Comparison of ENCODE assay signal across 23 mouse cellular contexts in the genomic region with DNA sequence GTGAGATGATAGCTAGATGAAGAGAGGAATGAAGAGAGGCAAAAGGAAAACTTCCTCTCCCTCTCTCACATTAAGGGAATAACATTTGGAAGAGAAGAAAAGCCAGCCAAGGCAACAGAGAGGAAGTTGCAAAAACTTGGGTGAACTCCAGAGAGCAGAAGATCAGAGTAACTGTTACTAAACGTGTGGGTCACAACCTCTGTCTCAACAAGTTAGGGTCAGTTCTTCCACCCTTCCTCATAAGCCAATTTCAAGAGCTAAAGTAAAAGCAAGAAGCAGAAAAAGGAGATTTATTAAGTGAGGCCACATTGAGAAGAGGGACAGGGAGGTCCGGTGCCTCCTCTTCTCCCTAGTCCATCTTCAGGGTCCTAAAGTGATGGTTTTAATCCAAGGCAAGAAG. TPM values are rescaled to one million over a fixed set of nuclear protein-coding genes. Genes with fewer than 3 reads are reported as not detected.
DNase-seq lines count a peak whose midpoint lies in the region; ATAC-seq and TF ChIP-seq lines count a peak whose summit lies in the region.
"Had no signal": no experiment of that assay in that cellular context is flagged by ENCODE, and none has a peak within 500 bp of the region (broad histone marks: within the 10 kb centered on the region; RNA-seq: fewer than 3 reads in every experiment).

No protein-coding gene starts in this region.

- TF ChIP-seq CTCF in kidney, adult 2 months (conservative IDR thresholded peaks at IDR 0.05; ENCODE audit: insufficient read depth, insufficient read length, low read depth, low read length), result no peak

- peak; percentile 77; the same call in 1 of the 2 replicates for ATAC-seq in lung, embryonic 15.5 days (ENCODE audit: borderline replicate concordance, extremely low read depth, low FRiP score, low TSS enrichment)
- no peak for ATAC-seq in monocyte, adult 5-6 weeks (replicated peaks; ENCODE audit: insufficient number of reproducible peaks, low FRiP score, low TSS enrichment, poor library complexity, severe bottlenecking)
- ATAC-seq: CD4-positive, CD25-positive, alpha-beta regulatory T cell, adult 4 months; forebrain, embryonic 15.5 days had no signal

- no peaks in the 10 kb centered on the region for H3K9me3 ChIP-seq in lung, embryonic 15.5 days
- H3K9me3 ChIP-seq: embryonic facial prominence, embryonic 12.5 days; forebrain, embryonic 15.5 days; G1E; heart, embryonic 15.5 days; hindbrain, embryonic 13.5 days had no signal

- no peak for TF ChIP-seq POLR2A in kidney, adult 2 months (IDR thresholded peaks at IDR 0.05; ENCODE audit: low read depth, low read length)

- DNase-seq in kidney, adult 2 months, result peak; percentile 46
- DNase-seq in kidney, postnatal 4 days, result no peak
- DNase-seq in lung, postnatal 4 days, result no peak
- DNase-seq in lung, postnatal 36 days, result peak; percentile 65
- DNase-seq in spleen, adult 18-20 months, result no peak
- DNase-seq: adrenal gland, postnatal 10 days; B cell, adult 2 months; cerebellum, adult 11 months; cerebellum, adult 9-10 months; cerebellum, postnatal 25 days; heart, adult 2 months; heart, postnatal 14 days had no signal

- WGBS in kidney, adult 2 months, result 55% methylated on average over 2 of the region's 2 CpGs
- 32% methylated on average over 2 of the region's 2 CpGs for WGBS in lung, embryonic 15.5 days

- H3K4me1 ChIP-seq in kidney, adult 2 months (ENCODE audit: control insufficient read depth, insufficient read depth, low read length), result no peaks in the 10 kb centered on the region
- 0 out of 2 replicates have a peak, but pooled peaks cover 3% of the 10 kb centered on the region for H3K4me1 ChIP-seq in lung, embryonic 15.5 days
- H3K4me1 ChIP-seq: embryonic facial prominence, embryonic 12.5 days; forebrain, embryonic 15.5 days; heart, embryonic 15.5 days; hindbrain, embryonic 13.5 days had no signal

- H3K27ac ChIP-seq in kidney, adult 2 months (ENCODE audit: insufficient read depth, low read depth, low read length), result no peak overlapping the region
- H3K27ac ChIP-seq in lung, embryonic 15.5 days, result peak overlapping the region; percentile 32
- H3K27ac ChIP-seq: embryonic facial prominence, embryonic 12.5 days; forebrain, embryonic 15.5 days; heart, adult 2 months; heart, embryonic 15.5 days; hindbrain, embryonic 13.5 days had no signal

- H3K9ac ChIP-seq in lung, embryonic 15.5 days, result no peak overlapping the region
- H3K9ac ChIP-seq: embryonic facial prominence, embryonic 12.5 days; forebrain, embryonic 15.5 days; heart, embryonic 15.5 days; hindbrain, embryonic 13.5 days had no signal

- H3K36me3 ChIP-seq in kidney, adult 2 months (ENCODE audit: control insufficient read depth, insufficient read depth, low read length), result no peaks in the 10 kb centered on the region
- H3K36me3 ChIP-seq in lung, embryonic 15.5 days, result no peaks in the 10 kb centered on the region
- H3K36me3 ChIP-seq: embryonic facial prominence, embryonic 12.5 days; forebrain, embryonic 15.5 days; G1E; heart, embryonic 15.5 days; hindbrain, embryonic 13.5 days had no signal

- no peak overlapping the region for H3K4me3 ChIP-seq in kidney, adult 2 months (ENCODE audit: insufficient read depth, low read depth, low read length)
- no peak overlapping the region for H3K4me3 ChIP-seq in lung, embryonic 15.5 days
- H3K4me3 ChIP-seq: embryonic facial prominence, embryonic 12.5 days; forebrain, embryonic 15.5 days; heart, adult 2 months; heart, embryonic 15.5 days; hindbrain, embryonic 13.5 days had no signal

- no peak overlapping the region for H3K4me2 ChIP-seq in lung, embryonic 15.5 days
- H3K4me2 ChIP-seq: embryonic facial prominence, embryonic 12.5 days; forebrain, embryonic 15.5 days; heart, embryonic 11.5 days; heart, embryonic 15.5 days; hindbrain, embryonic 13.5 days had no signal

- H3K27me3 ChIP-seq in kidney, adult 2 months (replicated peaks; ENCODE audit: control insufficient read depth, insufficient read depth, low read length), result no peaks in the 10 kb centered on the region; the same call in 1 of the 2 replicates
- no peaks in the 10 kb centered on the region for H3K27me3 ChIP-seq in lung, embryonic 15.5 days
- H3K27me3 ChIP-seq: embryonic facial prominence, embryonic 12.5 days; forebrain, embryonic 15.5 days; heart, embryonic 15.5 days; hindbrain, embryonic 13.5 days had no signal

RNA-seq across cellular contexts. Expression of gene Timd4, which starts 19.7 kb away (rescaled TPM):
- polyA plus RNA-seq in kidney, adult 2 months (2012; rRNA removed), result 0.16 and 2.3 TPM in 2 replicates
- polyA plus RNA-seq in lung, embryonic 15.5 days (2015; fragmentation: Nextera tagmentation; extraction: Ambion mirVana), result 0.14 TPM in 1 of 2 replicates, not detected in the other
- total RNA-seq in monocyte, adult 5-6 weeks (2017), result not detected in 3 replicates
- total RNA-seq: G1E; hematopoietic stem cell, adult 5-6 weeks had no signal
- polyA plus RNA-seq: CD4-positive, CD25-positive, alpha-beta regulatory T cell, adult 4 months; forebrain, embryonic 11.5 days; forebrain, embryonic 15.5 days; G1E had no signal

Comparison
In these comparisons a context has a peak if more than half of its experiments do, and no peak if none do; other contexts are left out.
1. DNase-seq: peak in kidney, adult 2 months (single experiment) and lung, postnatal 36 days (single experiment); none in kidney, postnatal 4 days (0 of 2), lung, postnatal 4 days (0 of 2) and spleen, adult 18-20 months (0 of 2).